Mouse (Mus musculus): Measurements from ENCODE around the gene Lamc2. TPM values are rescaled to one million over a fixed set of nuclear protein-coding genes. Genes with fewer than 3 reads are reported as not detected.

Gene Lamc2
- polyA plus RNA-seq, 1 experiment = 37.5 TPM

GRCm38 (mm10) chr1:153122764-153123163 is 63.5 kb downstream of the Lamc2 start:
- H3K4me3 ChIP-seq (replicated peaks; ENCODE audit: extremely low read depth, low read depth, low read length) = no peak overlapping the region
- no peak for DNase-seq
- no peak for TF ChIP-seq POLR2A (IDR thresholded peaks at IDR 0.05; ENCODE audit: borderline replicate concordance, extremely low read depth, low read depth, low read length)
- no peak for TF ChIP-seq CTCF (IDR thresholded peaks at IDR 0.05; ENCODE audit: insufficient read depth, low read length)
- WGBS = 60% methylated on average over 4 of the region's 4 CpGs
- H3K4me1 ChIP-seq (ENCODE audit: control insufficient read depth, insufficient read depth, low read length) = peaks cover 4% of the 10 kb centered on the region

- no peak for TF ChIP-seq POLR2A (IDR thresholded peaks at IDR 0.05; ENCODE audit: borderline replicate concordance, extremely low read depth, low read depth, low read length)
- TF ChIP-seq CTCF (IDR thresholded peaks at IDR 0.05; ENCODE audit: insufficient read depth, low read length) = no peak
- no peak for DNase-seq
- no peaks in the 10 kb centered on the region for H3K4me1 ChIP-seq (ENCODE audit: control insufficient read depth, insufficient read depth, low read length)
- 56% methylated on average over 5 of the region's 5 CpGs for WGBS
- H3K4me3 ChIP-seq (replicated peaks; ENCODE audit: extremely low read depth, low read depth, low read length) = no peak overlapping the region
Observed at GRCm38 (mm10) chr1:153121320-153121719, 64.9 kb downstream of the Lamc2 start.

- no peak for DNase-seq
- TF ChIP-seq CTCF (IDR thresholded peaks at IDR 0.05; ENCODE audit: insufficient read depth, low read length) = no peak
- Histone ChIP-seq H3K4me1 (ENCODE audit: control insufficient read depth, insufficient read depth, low read length) (no peaks in the 10 kb centered on the region), H3K4me3 (replicated peaks; ENCODE audit: extremely low read depth, low read depth, low read length) (no peak overlapping the region)
- WGBS = 73% methylated on average over 6 of the region's 6 CpGs
Observed at GRCm38 (mm10) chr1:153120544-153120943, 65.7 kb downstream of the Lamc2 start.

DNA sequence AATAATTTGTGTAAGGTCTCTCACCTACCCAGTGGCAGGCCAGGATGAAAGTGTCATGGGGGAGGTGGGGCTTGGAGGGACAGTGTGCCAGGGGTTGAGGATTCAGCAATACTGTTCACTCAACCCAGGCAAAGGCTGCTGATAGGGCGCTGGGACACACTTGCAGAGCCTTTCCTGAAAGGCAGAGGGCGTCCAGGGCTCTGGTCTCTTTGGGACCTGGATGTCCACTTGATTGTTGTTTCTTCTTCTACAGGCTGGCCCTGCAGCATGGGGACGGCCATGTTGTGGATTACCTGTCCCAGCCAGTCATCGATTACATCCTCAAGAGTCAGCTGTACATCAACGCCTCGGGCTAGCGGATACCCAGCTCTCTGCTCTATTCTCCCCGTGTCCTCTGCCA is 70.9 kb downstream of the Lamc2 start:
- WGBS = 90% methylated on average over 8 of the region's 8 CpGs
- Histone ChIP-seq H3K4me3 (replicated peaks; ENCODE audit: extremely low read depth, low read depth, low read length) (no peak overlapping the region), H3K4me1 (ENCODE audit: control insufficient read depth, insufficient read depth, low read length) (no peaks in the 10 kb centered on the region)
- no peak for TF ChIP-seq CTCF (IDR thresholded peaks at IDR 0.05; ENCODE audit: insufficient read depth, low read length)
- no peak for TF ChIP-seq POLR2A (IDR thresholded peaks at IDR 0.05; ENCODE audit: borderline replicate concordance, extremely low read depth, low read depth, low read length)
- no peak for DNase-seq

GRCm38 (mm10) chr1:153111596-153111995 is 74.7 kb downstream of the Lamc2 start:
- H3K4me1 ChIP-seq (ENCODE audit: control insufficient read depth, insufficient read depth, low read length) = no peaks in the 10 kb centered on the region
- DNase-seq = no peak
- no peak overlapping the region for H3K4me3 ChIP-seq (replicated peaks; ENCODE audit: extremely low read depth, low read depth, low read length)
- 57% methylated on average over 4 of the region's 4 CpGs for WGBS
- TF ChIP-seq CTCF (IDR thresholded peaks at IDR 0.05; ENCODE audit: insufficient read depth, low read length) (no peak), POLR2A (IDR thresholded peaks at IDR 0.05; ENCODE audit: borderline replicate concordance, extremely low read depth, low read depth, low read length) (no peak)

DNA sequence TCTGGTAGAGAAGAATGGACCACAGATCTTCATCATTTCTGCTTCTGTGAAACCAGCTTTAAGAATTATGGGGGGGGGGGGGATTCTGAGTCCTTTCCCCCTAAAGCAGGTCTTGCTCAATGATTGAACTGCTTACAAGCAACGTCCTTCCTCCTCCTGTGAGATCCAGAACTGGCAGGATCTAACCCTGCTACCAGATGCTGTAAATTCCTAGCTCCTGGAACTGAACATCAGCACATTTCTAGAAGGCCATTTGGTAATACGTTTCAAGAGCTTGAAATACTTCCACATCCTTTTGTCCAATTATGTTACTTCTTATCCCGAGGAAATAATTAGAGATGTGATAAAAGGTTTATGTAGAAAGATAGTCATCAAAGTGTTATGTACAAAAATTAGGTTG is 76.4 kb downstream of the Lamc2 start:
- no peak for DNase-seq
- TF ChIP-seq POLR2A (IDR thresholded peaks at IDR 0.05; ENCODE audit: borderline replicate concordance, extremely low read depth, low read depth, low read length) (no peak), CTCF (IDR thresholded peaks at IDR 0.05; ENCODE audit: insufficient read depth, low read length) (no peak)
- Histone ChIP-seq H3K4me1 (ENCODE audit: control insufficient read depth, insufficient read depth, low read length) (no peaks in the 10 kb centered on the region), H3K4me3 (replicated peaks; ENCODE audit: extremely low read depth, low read depth, low read length) (no peak overlapping the region)
- WGBS = 50% methylated on average over 3 of the region's 3 CpGs

GRCm38 (mm10) chr1:153109346-153109745 is 76.9 kb downstream of the Lamc2 start:
- TF ChIP-seq POLR2A (IDR thresholded peaks at IDR 0.05; ENCODE audit: borderline replicate concordance, extremely low read depth, low read depth, low read length) (no peak), CTCF (IDR thresholded peaks at IDR 0.05; ENCODE audit: insufficient read depth, low read length) (no peak)
- WGBS = 81% methylated on average over 5 of the region's 5 CpGs
- Histone ChIP-seq H3K4me3 (replicated peaks; ENCODE audit: extremely low read depth, low read depth, low read length) (no peak overlapping the region), H3K4me1 (ENCODE audit: control insufficient read depth, insufficient read depth, low read length) (no peaks in the 10 kb centered on the region)
- DNase-seq = no peak

- no peak for TF ChIP-seq POLR2A (IDR thresholded peaks at IDR 0.05; ENCODE audit: borderline replicate concordance, extremely low read depth, low read depth, low read length)
- no peak for TF ChIP-seq CTCF (IDR thresholded peaks at IDR 0.05; ENCODE audit: insufficient read depth, low read length)
- no peak overlapping the region for H3K4me3 ChIP-seq (replicated peaks; ENCODE audit: extremely low read depth, low read depth, low read length)
- no peak for DNase-seq
- WGBS = 68% methylated on average over 7 of the region's 7 CpGs
- no peaks in the 10 kb centered on the region for H3K4me1 ChIP-seq (ENCODE audit: control insufficient read depth, insufficient read depth, low read length)
Observed at GRCm38 (mm10) chr1:153107866-153108265, 78.4 kb downstream of the Lamc2 start.

DNA sequence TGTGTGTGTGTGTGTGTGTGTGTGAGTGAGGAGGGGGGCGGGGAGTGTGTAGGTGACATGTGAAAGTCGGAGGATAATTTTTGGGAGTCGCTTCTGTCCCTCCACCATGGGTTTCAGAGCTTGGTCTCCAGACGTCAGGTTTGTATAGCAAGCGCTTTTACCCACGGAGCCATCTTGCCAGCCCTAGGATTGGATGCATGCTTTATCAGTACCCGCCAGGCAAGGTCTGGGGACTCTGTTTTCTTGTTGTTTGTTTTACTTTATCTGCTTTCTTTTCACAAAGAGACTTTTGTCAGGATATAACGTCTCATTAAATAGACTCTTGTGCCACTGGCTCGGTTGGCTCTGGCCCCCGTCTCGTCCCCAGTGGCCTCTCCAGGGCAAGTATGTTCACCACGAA is 81.4 kb downstream of the Lamc2 start:
- peaks cover 2% of the 10 kb centered on the region; the same call in 1 of the 2 replicates for H3K4me1 ChIP-seq (ENCODE audit: control insufficient read depth, insufficient read depth, low read length)
- TF ChIP-seq CTCF (IDR thresholded peaks at IDR 0.05; ENCODE audit: insufficient read depth, low read length) (no peak), POLR2A (IDR thresholded peaks at IDR 0.05; ENCODE audit: borderline replicate concordance, extremely low read depth, low read depth, low read length) (no peak)
- WGBS = 75% methylated on average over 12 of the region's 12 CpGs
- no peak overlapping the region for H3K4me3 ChIP-seq (replicated peaks; ENCODE audit: extremely low read depth, low read depth, low read length)
- DNase-seq = no peak

- 90% methylated on average over 8 of the region's 8 CpGs for WGBS
Observed at GRCm38 (mm10) chr1:153103186-153103554, 83.1 kb downstream of the Lamc2 start.

More at GRCm38 (mm10) chr1:153103186-153103554, 83.1 kb downstream of the Lamc2 start:
- TF ChIP-seq CTCF (IDR thresholded peaks at IDR 0.05; ENCODE audit: insufficient read depth, low read length) = no peak
- no peak for TF ChIP-seq POLR2A (IDR thresholded peaks at IDR 0.05; ENCODE audit: borderline replicate concordance, extremely low read depth, low read depth, low read length)
- H3K4me3 ChIP-seq (replicated peaks; ENCODE audit: extremely low read depth, low read depth, low read length) = no peak overlapping the region
- DNase-seq = no peak
- H3K4me1 ChIP-seq (ENCODE audit: control insufficient read depth, insufficient read depth, low read length) = peaks cover 2% of the 10 kb centered on the region; the same call in 1 of the 2 replicates

All from lung, adult 2 months (tissue).